Mouse (Mus musculus): ENCODE measurements around the gene Ccdc113.

- TF ChIP-seq POLR2A (IDR thresholded peaks at IDR 0.05; ENCODE audit: insufficient read depth, low read depth, low read length), result no peak
- no peak for TF ChIP-seq CTCF (IDR thresholded peaks at IDR 0.05; ENCODE audit: insufficient read depth, low read depth, low read length)
Observed at GRCm38 (mm10) chr8:95549871-95550829, 16.3 kb downstream of the Ccdc113 start.
